Mouse (Mus musculus): ENCODE data around the gene Mup9.
"Not testable (repeated sequence)": the region's sequence is repeated elsewhere in the genome, so short reads cannot be mapped to it uniquely, and the experiment has no call there.

Mup9 gene

DNA sequence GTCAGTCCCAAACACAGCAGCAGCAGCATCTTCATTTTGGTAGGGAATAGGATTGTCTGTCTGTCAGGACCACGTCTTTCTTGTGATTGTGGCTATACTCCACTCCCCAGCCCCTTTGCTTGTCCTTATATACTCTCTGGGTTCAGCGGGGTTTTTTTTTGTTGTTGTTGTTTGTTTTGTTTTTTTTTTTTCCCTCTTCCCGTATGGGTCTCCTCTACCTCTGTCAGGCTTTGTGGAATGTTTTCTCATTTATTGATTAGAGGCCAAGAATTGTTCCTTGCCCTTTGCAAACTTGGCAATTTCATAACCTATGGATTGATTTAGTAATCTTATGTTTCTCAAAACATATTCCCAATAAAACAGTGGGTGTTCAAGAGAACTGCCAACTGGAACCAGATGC, at the start of gene Mup9:
TSS of gene Mup9 (minus strand) at position 101 of the 400 bp plus-strand sequence.
- DNase-seq: not testable (repeated sequence)
